Mouse (Mus musculus): Measurements from ENCODE around the gene Rpl34.

DNA sequence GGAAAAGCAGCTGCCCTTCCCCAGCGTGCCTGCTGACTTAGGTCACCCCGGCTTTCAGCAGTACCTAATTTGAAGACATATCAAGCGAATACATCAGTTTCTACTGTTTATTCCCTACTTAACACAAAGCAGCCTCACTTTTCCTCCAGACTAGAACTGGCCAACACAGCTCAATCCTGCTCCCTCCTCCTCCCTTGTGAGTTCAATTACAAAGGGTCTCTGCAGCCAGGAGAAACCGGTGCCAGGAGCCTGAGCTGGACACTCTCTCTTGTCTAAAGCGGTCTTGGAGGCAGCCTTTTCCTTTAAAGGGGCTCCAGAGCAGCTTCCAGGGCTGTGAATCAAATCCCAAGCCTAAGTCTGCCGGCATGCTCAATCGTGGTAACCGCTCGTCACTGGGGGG, 48.0 kb downstream of the Rpl34 start:
- TF ChIP-seq CTCF (IDR thresholded peaks at IDR 0.05; ENCODE audit: low read depth, low read length): no peak
- TF ChIP-seq POLR2AphosphoS5 (IDR thresholded peaks at IDR 0.05; ENCODE audit: insufficient replicate concordance, low read depth, low read length): no peak
- TF ChIP-seq GATA1 (IDR thresholded peaks at IDR 0.05; ENCODE audit: borderline replicate concordance, low read length): no peak
- TF ChIP-seq GATA2 (IDR thresholded peaks at IDR 0.05; ENCODE audit: borderline replicate concordance, low read depth, low read length): no peak
- no peak for TF ChIP-seq TAL1 (conservative IDR thresholded peaks at IDR 0.05; ENCODE audit: low read depth, low read length)

Measured in G1E (cell line).